Mouse (Mus musculus) CD4-positive helper T cell, adult 2 months (primary cell): Measurements from ENCODE around the gene Erfe.

ENCODE experiments used
- DNase-seq: peaks from one replicate; pipeline ENCODE4 v3.0.0-alpha.2; 2012; ENCODE audit warnings: low read depth, missing footprints, low spot score

Erfe gene

DNA sequence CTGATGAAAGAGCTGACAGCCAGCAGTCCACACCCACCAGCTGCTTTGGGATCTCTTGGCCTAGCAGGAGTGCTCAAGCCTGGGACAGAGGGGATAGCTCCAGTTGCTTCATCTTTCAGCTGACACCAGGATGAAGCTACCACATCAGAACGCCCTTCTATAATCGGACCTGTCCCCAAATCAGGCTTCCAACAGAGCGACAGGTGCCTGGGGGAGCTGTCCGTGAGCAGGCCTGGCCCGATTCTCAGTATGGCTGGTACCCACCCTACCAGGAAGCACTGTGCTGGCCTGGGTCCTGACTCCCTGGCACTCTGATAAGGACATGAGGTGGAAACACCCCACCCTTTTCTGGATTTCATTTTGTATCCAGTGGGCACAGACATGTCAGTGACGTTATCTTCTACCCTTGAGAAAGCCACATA, 7.2 kb downstream of the Erfe start:
- no peak for DNase-seq

- DNase-seq, result peak; percentile 65
Measured at GRCm38 (mm10) chr1:91380453-91381090, 14.3 kb downstream of the Erfe start.

DNA sequence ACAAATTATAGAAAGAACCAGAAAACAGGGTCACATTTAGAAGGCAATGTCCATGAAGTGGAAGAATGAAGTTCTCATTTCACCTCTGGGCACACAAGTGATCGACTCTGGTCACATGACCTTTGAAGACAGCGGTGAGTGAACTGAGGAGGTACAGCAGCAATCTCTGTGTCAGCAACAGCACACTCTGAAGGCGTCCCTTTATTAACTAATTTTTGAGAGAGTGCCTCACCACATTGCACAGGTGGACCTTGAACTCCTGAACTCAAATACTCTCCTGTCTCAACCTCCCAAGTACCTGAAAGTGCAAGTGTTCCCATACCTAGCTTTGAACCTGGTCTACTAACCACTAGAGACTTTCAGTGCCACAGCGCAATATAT, 14.9 kb downstream of the Erfe start:
- DNase-seq, result no peak

GRCm38 (mm10) chr1:91390369-91390768, 24.1 kb downstream of the Erfe start:
- no peak for DNase-seq

- DNase-seq, result no peak
Measured at GRCm38 (mm10) chr1:91397927-91398259, 31.7 kb downstream of the Erfe start.

DNA sequence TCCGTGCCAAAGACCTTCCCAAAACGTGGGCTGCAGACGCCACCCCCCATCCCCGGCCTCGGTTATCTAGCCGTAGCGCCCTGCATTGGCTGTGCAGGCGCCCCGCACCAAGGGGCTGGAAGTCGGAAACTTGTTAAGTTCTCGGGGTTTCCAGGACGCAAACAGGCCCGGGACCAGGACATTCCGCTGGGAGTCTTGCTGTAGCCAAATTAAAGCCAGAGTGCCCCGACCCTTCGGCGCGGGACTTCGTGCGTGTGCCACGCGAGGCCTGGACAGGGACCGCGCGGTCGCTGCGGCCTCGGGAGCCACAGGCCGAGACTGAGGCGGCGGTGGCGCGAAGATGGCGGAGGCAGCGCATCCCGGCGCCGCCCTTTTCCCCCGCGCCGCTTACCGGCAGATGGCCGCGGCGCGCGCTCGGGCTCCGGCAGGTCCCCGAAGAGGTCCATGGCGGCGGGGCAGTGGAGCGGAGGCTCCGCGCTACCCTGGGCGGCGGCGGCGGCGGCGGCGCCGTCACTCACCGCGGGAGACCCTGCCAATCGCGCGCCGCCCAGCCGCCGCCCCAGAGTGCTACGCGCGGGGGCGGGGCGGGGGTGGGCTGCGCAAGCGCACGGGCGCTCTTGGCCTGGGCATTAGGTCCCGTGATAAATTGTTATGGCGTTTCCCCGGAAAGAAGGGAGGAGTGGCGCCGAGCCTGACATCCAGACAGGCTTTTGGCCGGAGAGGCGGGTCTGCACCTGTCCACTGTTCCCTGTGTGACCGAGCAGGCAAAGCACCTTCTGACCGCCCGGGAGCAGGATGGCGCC, 32.2 kb downstream of the Erfe start, which contains the start of gene Ilkap:
Gene Ilkap, minus strand, starts transcription at position 556 of the 803 bp plus-strand sequence.
- DNase-seq, result peak; percentile 93

- DNase-seq, result no peak
Measured at GRCm38 (mm10) chr1:91404976-91405375, 38.7 kb downstream of the Erfe start.

GRCm38 (mm10) chr1:91405406-91406169, 39.4 kb downstream of the Erfe start:
- no peak for DNase-seq

DNA sequence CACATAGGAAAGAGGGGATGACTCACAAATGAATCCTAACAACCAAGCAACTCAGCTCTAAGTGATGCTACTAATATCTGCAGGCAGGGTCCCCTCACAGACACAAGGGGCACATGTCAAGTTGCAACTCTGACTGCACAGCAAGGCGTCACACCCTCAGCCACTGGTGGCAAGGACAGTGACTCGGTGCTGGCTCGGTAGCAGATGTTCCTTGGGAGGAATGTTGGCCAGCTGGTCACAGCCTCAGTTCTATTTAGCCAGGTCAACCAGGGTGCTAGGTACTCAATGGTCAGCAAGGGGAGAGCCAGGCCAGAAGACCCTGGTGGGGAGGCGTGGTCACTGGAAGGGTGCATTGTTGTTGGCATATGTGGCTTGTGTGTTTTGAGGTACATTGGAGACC, 41.6 kb downstream of the Erfe start:
- DNase-seq, result no peak

GRCm38 (mm10) chr1:91411631-91412285, 45.5 kb downstream of the Erfe start:
- DNase-seq, result peak; percentile 11

DNA sequence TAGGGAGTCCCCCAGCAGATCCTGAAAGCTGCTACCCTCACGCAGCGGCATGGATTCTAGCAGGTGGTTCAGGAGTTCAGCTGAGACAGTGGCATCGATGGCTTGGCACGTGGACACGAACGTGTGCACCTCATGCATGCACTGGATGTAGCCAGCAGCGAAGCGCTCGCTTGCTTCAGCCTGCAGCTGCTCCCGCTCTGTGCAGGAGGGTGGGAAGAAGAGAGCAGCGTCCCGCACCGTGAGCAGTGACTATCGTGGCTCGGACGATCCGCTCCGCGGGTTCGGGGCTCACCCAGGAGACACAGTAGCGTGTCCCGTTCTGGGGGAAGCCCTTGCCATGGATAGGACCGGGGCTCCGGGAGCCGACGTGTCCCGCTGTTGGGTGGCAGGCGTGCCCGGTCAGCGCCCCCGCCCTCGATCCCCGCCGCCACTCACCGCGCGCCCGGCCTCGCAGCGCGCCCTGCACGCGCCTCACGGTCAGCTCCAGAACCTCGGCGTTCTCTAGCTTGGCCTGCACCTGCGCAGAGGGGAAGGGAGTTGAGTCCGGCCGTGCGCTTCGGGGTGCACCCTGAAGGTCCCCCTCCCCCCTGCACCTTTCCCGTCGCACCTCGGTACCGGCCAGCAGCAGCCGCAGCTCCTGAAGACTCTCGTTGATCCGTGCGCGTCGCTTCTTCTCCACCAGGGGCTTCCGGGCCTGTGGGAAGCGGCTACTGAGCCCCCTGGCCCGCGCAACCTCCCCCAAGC, 46.2 kb downstream of the Erfe start:
- no peak for DNase-seq

- DNase-seq, result peak; percentile 95
Measured at GRCm38 (mm10) chr1:91413030-91413506, 46.8 kb downstream of the Erfe start.

DNA sequence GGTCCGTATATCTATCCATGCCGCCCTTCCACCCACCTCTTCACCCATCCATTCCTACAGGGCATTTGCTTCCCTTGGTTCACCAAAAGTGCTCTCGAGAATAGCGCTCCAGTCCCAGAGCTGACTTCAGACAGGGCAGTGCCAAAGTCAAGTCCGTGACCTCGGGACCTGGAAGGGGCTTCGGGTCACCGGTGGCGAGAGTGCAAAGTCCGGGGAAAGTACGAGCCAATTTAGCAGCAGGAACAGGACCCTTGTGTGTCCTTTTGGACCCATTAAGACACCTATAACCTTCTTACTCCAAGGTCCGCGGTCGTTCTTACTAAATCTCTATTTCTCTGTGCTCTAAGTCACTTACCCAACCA, 47.3 kb downstream of the Erfe start:
- DNase-seq, result no peak

DNA sequence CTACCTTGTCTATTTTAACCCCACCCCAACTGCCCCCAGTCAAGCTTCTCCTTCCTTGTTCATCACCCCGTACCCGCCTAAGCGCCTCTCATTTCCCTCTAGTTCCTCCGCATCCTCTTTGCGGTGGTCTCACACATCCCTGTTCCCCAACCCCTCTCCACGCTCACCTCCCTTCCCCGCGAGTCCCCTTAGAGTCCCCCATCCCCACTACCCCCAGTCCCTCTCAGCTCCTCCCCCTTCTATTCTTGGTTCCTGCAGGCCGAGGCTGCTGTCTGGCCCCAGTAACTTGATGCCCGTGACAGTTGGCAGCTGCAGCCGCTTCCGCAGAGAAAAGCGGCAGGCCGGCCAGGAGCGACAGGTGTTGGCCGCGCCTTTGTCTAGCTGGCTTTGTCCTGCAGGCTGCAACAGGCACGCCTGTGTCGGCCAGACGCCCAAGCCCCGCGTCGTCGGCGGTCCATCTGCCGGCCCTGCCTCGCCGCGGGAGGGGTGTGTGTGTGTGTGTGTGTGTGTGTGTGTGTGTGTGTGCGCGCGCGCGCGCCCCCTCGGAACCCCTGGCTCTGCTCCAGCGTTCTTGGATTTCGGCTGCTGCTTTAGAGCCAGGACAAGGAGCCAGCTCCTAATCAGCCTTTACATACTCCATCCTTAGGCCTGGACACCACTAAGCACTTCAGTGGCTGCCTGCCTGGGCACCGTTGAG, 47.8 kb downstream of the Erfe start, which contains the start of gene Hes6:
Gene Hes6, minus strand, starts transcription at position 141 of the 697 bp plus-strand sequence.
- peak; percentile 52 for DNase-seq

DNA sequence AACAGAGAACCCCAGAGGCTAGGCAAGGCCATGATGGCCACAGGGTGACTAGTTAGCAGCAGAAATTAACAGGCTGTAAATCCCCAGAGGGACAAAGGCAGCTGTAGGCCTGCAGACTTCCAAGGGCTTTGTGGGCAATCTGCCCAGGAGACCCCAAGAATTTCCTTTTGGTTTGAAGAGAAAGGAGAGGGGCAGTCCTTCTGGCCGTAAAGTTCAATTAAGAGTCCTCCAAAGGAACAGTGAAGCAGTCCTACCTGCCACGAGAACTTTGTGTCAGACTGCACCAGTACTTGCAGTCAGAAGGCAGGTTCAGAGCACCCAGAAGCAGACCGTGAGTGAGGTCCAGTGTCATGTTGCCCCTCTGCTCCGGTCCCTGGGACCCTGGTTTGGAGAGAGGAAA, 48.7 kb downstream of the Erfe start:
- DNase-seq, result no peak

DNA sequence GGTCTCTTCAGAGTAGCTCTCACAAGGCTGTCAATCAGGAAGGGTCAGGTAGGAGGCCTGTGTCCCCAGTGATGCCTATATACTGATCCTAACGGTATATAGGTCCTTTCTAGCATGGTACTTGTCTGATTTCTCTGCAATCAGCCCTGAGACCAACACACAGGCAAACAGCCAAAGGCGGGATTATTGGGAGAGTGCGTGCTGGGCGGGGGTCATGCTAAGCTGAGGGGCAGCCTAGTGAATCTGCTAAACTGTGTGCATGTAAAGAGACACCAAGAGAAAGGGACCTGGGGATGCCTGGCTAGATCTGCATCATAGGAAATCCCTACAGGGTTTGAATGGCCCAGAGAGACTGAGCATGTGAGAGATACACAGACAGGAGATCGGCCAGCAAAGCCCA, 49.1 kb downstream of the Erfe start:
- DNase-seq, result no peak

- DNase-seq, result no peak
Measured at GRCm38 (mm10) chr1:91417991-91418390, 51.8 kb downstream of the Erfe start.

- no peak for DNase-seq
Measured at GRCm38 (mm10) chr1:91419862-91420600, 53.8 kb downstream of the Erfe start.

DNA sequence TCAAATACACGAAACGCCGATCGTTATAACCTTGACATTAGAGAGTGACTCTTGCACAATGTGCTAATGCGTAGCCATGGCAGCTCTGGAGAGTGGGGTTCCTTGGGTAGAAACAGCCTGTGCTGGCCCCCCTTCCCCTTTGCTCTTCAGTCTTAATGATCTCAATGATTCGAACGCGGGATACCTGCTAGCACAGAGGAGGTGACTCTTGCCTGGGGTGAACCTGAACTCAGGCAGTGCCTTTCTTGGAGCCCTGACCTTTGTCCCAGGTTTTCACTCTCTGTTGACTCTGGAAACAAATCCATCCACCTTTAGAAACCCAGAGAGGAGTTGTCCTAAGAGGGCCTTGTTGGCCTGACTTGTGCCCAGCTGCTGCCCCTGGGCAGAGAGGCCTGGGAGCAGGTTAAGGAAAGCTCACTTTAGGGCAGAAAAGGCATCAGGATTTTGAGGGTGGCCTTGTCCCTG, 54.4 kb downstream of the Erfe start:
- DNase-seq, result no peak
